Mouse (Mus musculus) midbrain, embryonic 16.5 days (tissue): Measurements from ENCODE around the gene Olfr30. TPM values are rescaled to one million over a fixed set of nuclear protein-coding genes. Genes with fewer than 3 reads are reported as not detected.
"Not testable (repeated sequence)": the region's sequence is repeated elsewhere in the genome, so short reads cannot be mapped to it uniquely, and the experiment has no call there.

ENCODE experiments used
- ATAC-seq: fragments of 200-750 bp; cut with Nextera tagmentation; 2 replicates; pipeline ENCODE4 v1.8.0; 2017; ENCODE audit warnings: moderate TSS enrichment
- H3K27ac ChIP-seq: fragments of 300-500 bp; sonication (generic); 2 replicates; pipeline ENCODE4 v1.5.1; 2014; ENCODE audit warnings: mild to moderate bottlenecking, low read length, mixed read lengths
- H3K27me3 ChIP-seq: fragments of 300-500 bp; sonication (generic); 2 replicates; pipeline ENCODE4 v1.6.1; 2014; ENCODE audit warnings: low read depth, low read length, mixed read lengths; ENCODE audit not compliant: control insufficient read depth, insufficient read depth
- H3K36me3 ChIP-seq: fragments of 300-500 bp; sonication (generic); 2 replicates; pipeline ENCODE4 v1.6.1; 2014; ENCODE audit warnings: mild to moderate bottlenecking, low read length, moderate library complexity, mixed read lengths; ENCODE audit not compliant: control insufficient read depth, insufficient read depth
- H3K4me1 ChIP-seq: fragments of 300-500 bp; sonication (generic); 2 replicates; pipeline ENCODE4 v1.6.1; 2014; ENCODE audit warnings: mild to moderate bottlenecking, low read length, mixed read lengths; ENCODE audit not compliant: control insufficient read depth, insufficient read depth
- H3K4me2 ChIP-seq: fragments of 300-500 bp; sonication (generic); 2 replicates; pipeline ENCODE4 v1.6.1; 2014; ENCODE audit warnings: mild to moderate bottlenecking, low read length, mixed read lengths
- H3K4me3 ChIP-seq: fragments of 300-500 bp; sonication (generic); 2 replicates; pipeline ENCODE4 v1.5.1; 2014; ENCODE audit warnings: low read depth, mild to moderate bottlenecking, low read length, moderate library complexity, mixed read lengths
- H3K9ac ChIP-seq: fragments of 300-500 bp; sonication (generic); 2 replicates; pipeline ENCODE4 v1.6.1; 2014; ENCODE audit warnings: low read depth, low read length, mixed read lengths
- H3K9me3 ChIP-seq: fragments of 300-500 bp; sonication (generic); replicated peaks from 2 replicates; pipeline ENCODE4 v1.6.1; 2014; ENCODE audit warnings: mild to moderate bottlenecking, low read length, mixed read lengths; ENCODE audit not compliant: control insufficient read depth, poor library complexity, severe bottlenecking
- WGBS: fragments of 180-500 bp; shearing (Covaris S2); extraction: QIAGEN DNeasy Blood & Tissue Kit; methylation state at CpG from one replicate; pipeline ENCODE4 v1.1.7; 2014; 5-methylcytosine and 5-hydroxymethylcytosine counted together
- polyA plus RNA-seq: library from polyadenylated mRNA; unstranded; fragments of >200 nt; fragmentation: Nextera tagmentation; extraction: Ambion mirVana; gene quantifications from 2 replicates; pipeline ENCODE4 v1.2.1, GENCODE M21; 2015

The Olfr30 gene
- polyA plus RNA-seq = not detected in 2 replicates

- Histone ChIP-seq H3K4me2 (no peak within 1 kb of the TSS), H3K4me3 (no peak within 1 kb of the TSS), H3K9ac (no peak within 1 kb of the TSS), H3K9me3 (no peaks in the 10 kb centered on the region), H3K27ac (no peak within 1 kb of the TSS), H3K36me3 (no peaks in the 10 kb centered on the region), H3K27me3 (no peaks in the 10 kb centered on the region), H3K4me1 (no peaks in the 10 kb centered on the region)
- no peak for ATAC-seq
These were observed at the start of gene Olfr30 for GRCm38 (mm10) chr11:58462170-58462569. Gene Olfr30, minus strand, starts transcription at chr11:58462270.

- not testable (repeated sequence) for H3K9ac ChIP-seq, H3K27ac ChIP-seq, ATAC-seq, H3K4me3 ChIP-seq, H3K27me3 ChIP-seq, H3K4me1 ChIP-seq, H3K4me2 ChIP-seq, H3K9me3 ChIP-seq, H3K36me3 ChIP-seq
- WGBS = 85% methylated on average over 19 of the region's 19 CpGs
These were observed 47.0 kb upstream of the Olfr30 start for GRCm38 (mm10) chr11:58509058-58509457.

GRCm38 (mm10) chr11:58502472-58502871 lies 40.4 kb upstream of the Olfr30 start, which contains the start of gene Olfr331:
Gene Olfr331, minus strand, starts transcription at chr11:58502572.
- H3K36me3 ChIP-seq, H3K4me1 ChIP-seq, H3K4me3 ChIP-seq, H3K9ac ChIP-seq, H3K27me3 ChIP-seq, H3K4me2 ChIP-seq, ATAC-seq, H3K9me3 ChIP-seq, H3K27ac ChIP-seq: not testable (repeated sequence)

- H3K9ac ChIP-seq = no peak overlapping the region
- H3K27ac ChIP-seq = no peak overlapping the region
- no peaks in the 10 kb centered on the region for H3K9me3 ChIP-seq
- no peaks in the 10 kb centered on the region for H3K4me1 ChIP-seq
- 48% methylated on average over 3 of the region's 3 CpGs for WGBS
- no peak for ATAC-seq
- H3K4me2 ChIP-seq = no peak overlapping the region
- H3K27me3 ChIP-seq = no peaks in the 10 kb centered on the region
- no peak overlapping the region for H3K4me3 ChIP-seq
- no peaks in the 10 kb centered on the region for H3K36me3 ChIP-seq
These were observed 37.2 kb upstream of the Olfr30 start for GRCm38 (mm10) chr11:58499290-58499689.

- H3K4me2 ChIP-seq = no peak overlapping the region
- H3K27ac ChIP-seq = no peak overlapping the region
- H3K27me3 ChIP-seq = no peaks in the 10 kb centered on the region
- no peak for ATAC-seq
- H3K9ac ChIP-seq = no peak overlapping the region
- no peaks in the 10 kb centered on the region for H3K4me1 ChIP-seq
- 88% methylated on average over 9 of the region's 9 CpGs for WGBS
- no peak overlapping the region for H3K4me3 ChIP-seq
- H3K9me3 ChIP-seq = no peaks in the 10 kb centered on the region
- H3K36me3 ChIP-seq = no peaks in the 10 kb centered on the region
These were observed 36.7 kb upstream of the Olfr30 start for GRCm38 (mm10) chr11:58498761-58499160.

GRCm38 (mm10) chr11:58492455-58492854 lies 30.4 kb upstream of the Olfr30 start, which contains the start of gene Olfr332:
Gene Olfr332, minus strand, starts transcription at chr11:58492555.
- no peak for ATAC-seq
- no peak within 1 kb of the TSS for H3K4me2 ChIP-seq
- WGBS = 80% methylated on average over 2 of the region's 2 CpGs

GRCm38 (mm10) chr11:58453592-58453991 lies 8.5 kb downstream of the Olfr30 start:
- Histone ChIP-seq H3K9me3 (no peaks in the 10 kb centered on the region), H3K27me3 (no peaks in the 10 kb centered on the region), H3K36me3 (no peaks in the 10 kb centered on the region), H3K4me3 (no peak overlapping the region), H3K9ac (no peak overlapping the region), H3K4me2 (no peak overlapping the region), H3K4me1 (no peaks in the 10 kb centered on the region), H3K27ac (no peak overlapping the region)
- ATAC-seq = no peak
- 77% methylated on average over 4 of the region's 4 CpGs for WGBS

More at GRCm38 (mm10) chr11:58492455-58492854, 30.4 kb upstream of the Olfr30 start, which contains the start of gene Olfr332:
- no peaks in the 10 kb centered on the region for H3K27me3 ChIP-seq
- H3K27ac ChIP-seq = no peak within 1 kb of the TSS
- H3K4me3 ChIP-seq = no peak within 1 kb of the TSS
- no peaks in the 10 kb centered on the region for H3K36me3 ChIP-seq
- H3K9me3 ChIP-seq = no peaks in the 10 kb centered on the region
- H3K4me1 ChIP-seq = no peaks in the 10 kb centered on the region
- no peak within 1 kb of the TSS for H3K9ac ChIP-seq

GRCm38 (mm10) chr11:58452759-58453158 lies 9.3 kb downstream of the Olfr30 start, which contains the start of gene Lypd9:
Gene Lypd9, minus strand, starts transcription at chr11:58452923.
- no peak within 1 kb of the TSS for H3K4me2 ChIP-seq
- no peaks in the 10 kb centered on the region for H3K9me3 ChIP-seq
- no peaks in the 10 kb centered on the region for H3K4me1 ChIP-seq
- H3K4me3 ChIP-seq = no peak within 1 kb of the TSS
- H3K27ac ChIP-seq = no peak within 1 kb of the TSS
- H3K36me3 ChIP-seq = no peaks in the 10 kb centered on the region
- ATAC-seq = no peak
- no peak within 1 kb of the TSS for H3K9ac ChIP-seq
- WGBS = 99% methylated on average over 9 of the region's 9 CpGs
- H3K27me3 ChIP-seq = no peaks in the 10 kb centered on the region

GRCm38 (mm10) chr11:58437866-58438265 lies 24.2 kb downstream of the Olfr30 start:
- no peak overlapping the region for H3K27ac ChIP-seq
- no peak overlapping the region for H3K4me3 ChIP-seq
- 65% methylated on average over 5 of the region's 5 CpGs for WGBS
- no peaks in the 10 kb centered on the region for H3K9me3 ChIP-seq
- H3K4me2 ChIP-seq = no peak overlapping the region
- H3K36me3 ChIP-seq = no peaks in the 10 kb centered on the region
- ATAC-seq = no peak
- H3K9ac ChIP-seq = no peak overlapping the region
- H3K27me3 ChIP-seq = no peaks in the 10 kb centered on the region
- no peaks in the 10 kb centered on the region for H3K4me1 ChIP-seq
